Mouse (Mus musculus): ENCODE measurements at regions not wholly inside any gene's neighbourhood (a gene's known extent, or its start where the extent isn't known, plus 50 kb on each side); places are given as distances from the start of the nearest gene placed in this dataset.
"Not testable (repeated sequence)": the region's sequence is repeated elsewhere in the genome, so short reads cannot be mapped to it uniquely, and the experiment has no call there.

DNA sequence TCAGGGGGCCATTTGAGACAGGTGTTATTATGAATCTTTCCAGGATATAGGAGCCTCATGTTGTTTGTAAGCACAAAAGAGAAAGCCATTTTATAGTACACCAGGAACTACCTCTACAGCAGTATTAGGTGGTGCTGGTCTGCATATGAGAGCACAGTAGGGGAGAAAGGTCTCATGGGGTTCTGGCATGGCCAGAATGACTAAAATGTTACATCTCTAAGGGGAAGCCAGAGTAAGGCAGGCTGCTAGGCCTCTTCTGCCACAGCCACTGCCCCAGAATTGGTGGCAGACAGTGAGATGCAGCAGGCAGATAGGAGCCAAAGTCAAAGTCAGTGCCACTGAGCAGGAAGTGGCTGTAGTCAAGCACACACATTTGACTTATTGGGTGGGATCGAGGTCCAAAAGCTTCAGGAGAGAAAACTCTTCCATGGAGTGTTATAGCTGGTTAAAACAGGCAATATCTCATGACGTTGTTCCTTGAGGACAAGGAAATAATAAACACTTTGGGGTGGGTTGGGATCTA, 147.2 kb downstream of the Hira start:
- no peak for DNase-seq (ENCODE audit: extremely low spot score in 1 of 2, low spot score in 2 of 2)
- intact Hi-C loops (cut with DNase I): no loop called here

DNA sequence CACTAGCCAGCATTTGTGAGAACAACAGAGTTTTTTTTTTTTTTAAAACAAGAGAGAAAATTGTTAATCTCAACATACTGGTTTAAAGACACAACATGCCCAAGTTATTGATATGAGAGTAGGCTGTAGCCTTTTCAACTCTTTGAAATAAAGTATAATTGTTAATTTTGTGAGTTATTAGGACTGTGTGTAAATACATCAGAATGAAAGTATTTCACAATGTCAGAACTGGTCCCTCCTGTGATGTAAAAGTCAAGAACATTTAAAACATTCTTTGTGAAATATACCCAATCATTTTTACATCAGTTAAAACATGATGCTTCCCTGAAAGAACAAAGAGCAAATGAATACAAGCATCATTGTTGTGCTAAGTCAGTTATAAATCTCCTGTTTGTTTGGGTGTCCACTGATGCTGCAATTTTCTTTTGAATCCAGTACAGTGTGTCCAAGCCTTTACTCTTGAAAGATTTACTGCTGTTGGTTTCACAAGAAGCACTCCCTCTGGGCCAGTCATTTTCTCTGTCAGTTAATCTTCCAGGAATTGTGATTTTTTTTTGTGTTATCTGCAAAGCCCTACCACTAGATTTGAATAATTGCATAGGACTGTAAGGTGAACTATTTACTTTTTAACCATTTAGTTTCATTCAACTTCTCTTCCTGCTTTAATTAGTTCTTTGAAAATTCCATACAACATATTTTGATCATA, 148.5 kb downstream of the Hira start:
- no peak for DNase-seq (ENCODE audit: extremely low spot score in 1 of 2, low spot score in 2 of 2)
- intact Hi-C loops (cut with DNase I): no loop called here

DNA sequence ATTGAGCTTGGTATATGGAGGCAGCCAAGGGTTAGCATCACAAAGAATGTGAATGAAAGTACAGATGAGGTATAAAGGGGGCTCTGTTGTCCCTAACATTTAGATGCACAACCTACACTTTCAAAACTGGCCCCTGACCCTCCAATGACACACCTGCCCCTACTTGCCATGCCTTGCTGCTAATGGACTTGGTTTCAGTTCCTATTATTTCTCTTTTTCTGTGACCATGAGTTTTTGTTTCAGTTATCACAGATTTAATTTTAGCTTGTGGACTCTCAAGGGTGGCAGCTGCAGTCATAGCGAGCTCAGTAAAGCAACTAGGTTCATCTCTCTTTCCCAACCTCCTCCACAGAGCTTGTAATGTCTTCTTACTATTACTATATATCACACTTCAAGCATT, 150.3 kb downstream of the Hira start:
- DNase-seq (ENCODE audit: extremely low spot score in 1 of 2, low spot score in 2 of 2): no peak
- intact Hi-C loops (cut with DNase I): no loop called here

DNA sequence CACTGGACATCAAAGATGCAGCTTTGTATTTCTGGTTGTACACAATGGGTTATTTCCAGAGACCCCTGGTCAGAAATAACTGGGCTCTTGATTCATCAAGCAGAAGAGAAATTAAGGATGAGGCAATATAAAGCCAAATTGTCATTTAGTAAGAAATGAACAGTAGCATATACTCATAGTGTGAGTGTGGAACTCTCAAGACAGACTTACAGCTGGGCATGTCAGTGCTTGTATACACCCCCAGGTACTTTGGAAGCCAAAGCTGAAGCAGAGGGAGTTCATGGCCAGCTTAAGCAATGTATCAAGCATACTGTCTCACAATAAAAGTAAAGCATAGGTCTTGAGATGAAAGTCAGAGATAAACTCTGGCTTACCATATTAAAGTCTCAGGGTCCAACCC, 155.7 kb downstream of the Hira start:
- intact Hi-C loops (cut with DNase I): no loop called here
- DNase-seq (ENCODE audit: extremely low spot score in 1 of 2, low spot score in 2 of 2): no peak

DNA sequence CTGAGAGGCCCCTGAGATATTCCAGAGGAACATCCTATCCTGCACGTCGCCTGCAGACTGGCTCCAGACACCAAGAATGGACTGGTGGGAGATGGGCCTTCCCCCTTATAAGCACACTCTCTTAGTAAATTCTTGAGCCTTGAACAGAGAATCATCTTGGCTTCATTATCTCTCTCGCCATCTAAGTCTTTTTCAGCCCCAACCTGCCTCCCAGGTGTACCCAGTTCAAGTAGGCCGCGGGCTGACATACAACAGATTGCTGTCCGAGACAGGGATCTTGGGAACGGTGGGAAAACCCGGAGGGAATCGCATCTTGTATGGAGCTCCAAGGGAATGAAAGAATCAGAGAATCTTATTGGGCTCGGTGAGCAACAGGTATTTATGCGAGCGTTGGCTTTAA, 158.9 kb downstream of the Hira start:
- intact Hi-C loops (cut with DNase I): no loop called here
- DNase-seq (ENCODE audit: extremely low spot score in 1 of 2, low spot score in 2 of 2): no peak

DNA sequence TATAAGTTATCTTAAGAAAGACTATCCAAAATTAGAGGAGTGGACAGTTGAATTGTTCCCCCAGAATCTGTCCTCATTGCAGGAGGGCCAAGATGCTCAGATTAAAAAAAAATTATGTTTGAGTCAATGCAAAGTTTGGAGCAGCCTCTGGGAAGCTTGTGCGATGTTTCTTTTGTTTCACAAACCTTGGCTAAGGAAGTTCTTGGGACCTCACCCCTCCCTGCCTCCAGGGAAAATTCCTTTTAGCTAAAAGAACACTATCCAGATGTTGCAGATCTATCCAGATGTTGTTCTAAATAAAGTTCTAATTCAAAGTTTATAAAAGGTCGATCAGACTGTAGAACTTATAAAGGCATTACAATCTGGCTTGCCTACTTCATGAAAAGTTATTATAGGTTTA, 160.8 kb downstream of the Hira start:
- intact Hi-C loops (cut with DNase I): no loop called here
- DNase-seq (ENCODE audit: extremely low spot score in 1 of 2, low spot score in 2 of 2): no peak

DNA sequence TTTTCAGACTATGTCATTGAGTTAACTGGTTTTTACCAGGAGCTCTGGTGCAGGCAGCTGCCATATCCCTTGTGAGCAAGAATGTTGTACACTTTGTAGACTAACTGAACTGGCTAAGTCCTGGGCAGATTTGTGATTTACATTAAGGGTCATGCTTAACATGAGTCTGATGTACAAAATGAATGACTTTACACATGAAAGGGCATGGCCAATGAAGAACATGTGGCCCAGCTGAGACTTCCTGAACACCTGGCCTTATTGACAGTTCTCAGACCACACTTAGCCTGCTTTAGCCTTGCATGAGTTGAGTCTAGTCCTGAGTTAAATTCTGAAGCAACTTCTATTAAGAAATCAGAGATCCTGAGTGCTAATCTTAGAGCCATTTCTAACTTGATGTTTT, 176.0 kb downstream of the Hira start:
- DNase-seq (ENCODE audit: extremely low spot score in 1 of 2, low spot score in 2 of 2): no peak
- intact Hi-C loops (cut with DNase I): no loop called here

DNA sequence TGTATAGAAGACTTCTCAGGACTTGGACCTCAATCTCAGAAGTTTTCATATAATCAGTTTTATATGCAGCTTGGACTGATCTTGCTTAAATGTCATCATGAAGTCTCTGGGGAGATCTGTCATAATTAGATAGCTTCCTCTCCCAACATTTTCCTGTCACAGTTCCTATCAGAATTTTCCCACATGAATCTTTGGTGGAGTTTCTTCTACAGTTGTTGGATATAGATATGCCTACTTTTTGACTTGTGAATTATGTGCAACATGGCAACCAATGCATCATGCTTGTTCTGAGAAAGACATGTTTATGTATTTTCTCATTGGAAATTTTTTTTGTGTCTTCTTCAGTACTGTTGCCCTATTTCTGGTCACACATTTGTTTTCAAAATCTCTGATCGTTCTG, 183.5 kb downstream of the Hira start:
- no peak for DNase-seq (ENCODE audit: extremely low spot score in 1 of 2, low spot score in 2 of 2)
- intact Hi-C loops (cut with DNase I): loop anchor here (5.0 kb wide), 1 partner anchor 137 kb away; no protein-coding TSS in a partner anchor

DNA sequence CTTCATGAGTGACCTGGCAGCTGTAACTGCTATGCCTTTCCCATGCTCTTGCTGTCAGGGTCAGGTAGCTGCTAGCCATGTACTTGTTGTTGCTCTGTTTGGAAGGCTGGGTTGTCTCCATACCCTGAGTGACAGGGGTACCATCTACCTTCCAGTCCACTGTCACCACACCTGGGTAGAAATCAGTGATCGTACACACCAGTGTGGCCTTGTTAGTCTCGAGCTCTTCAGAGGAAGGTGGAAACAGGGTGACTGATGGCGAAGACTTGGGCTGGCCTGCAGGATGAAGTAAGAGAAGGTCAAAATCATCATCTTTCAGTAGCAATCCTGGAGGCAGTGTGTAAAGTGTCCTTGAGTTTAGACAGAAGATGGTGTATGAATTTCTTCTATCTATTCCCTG, 185.0 kb downstream of the Hira start:
- DNase-seq (ENCODE audit: extremely low spot score in 1 of 2, low spot score in 2 of 2): no peak
- intact Hi-C loops (cut with DNase I): loop anchor here (5.0 kb wide), 1 partner anchor 136 kb away; no protein-coding TSS in a partner anchor

DNA sequence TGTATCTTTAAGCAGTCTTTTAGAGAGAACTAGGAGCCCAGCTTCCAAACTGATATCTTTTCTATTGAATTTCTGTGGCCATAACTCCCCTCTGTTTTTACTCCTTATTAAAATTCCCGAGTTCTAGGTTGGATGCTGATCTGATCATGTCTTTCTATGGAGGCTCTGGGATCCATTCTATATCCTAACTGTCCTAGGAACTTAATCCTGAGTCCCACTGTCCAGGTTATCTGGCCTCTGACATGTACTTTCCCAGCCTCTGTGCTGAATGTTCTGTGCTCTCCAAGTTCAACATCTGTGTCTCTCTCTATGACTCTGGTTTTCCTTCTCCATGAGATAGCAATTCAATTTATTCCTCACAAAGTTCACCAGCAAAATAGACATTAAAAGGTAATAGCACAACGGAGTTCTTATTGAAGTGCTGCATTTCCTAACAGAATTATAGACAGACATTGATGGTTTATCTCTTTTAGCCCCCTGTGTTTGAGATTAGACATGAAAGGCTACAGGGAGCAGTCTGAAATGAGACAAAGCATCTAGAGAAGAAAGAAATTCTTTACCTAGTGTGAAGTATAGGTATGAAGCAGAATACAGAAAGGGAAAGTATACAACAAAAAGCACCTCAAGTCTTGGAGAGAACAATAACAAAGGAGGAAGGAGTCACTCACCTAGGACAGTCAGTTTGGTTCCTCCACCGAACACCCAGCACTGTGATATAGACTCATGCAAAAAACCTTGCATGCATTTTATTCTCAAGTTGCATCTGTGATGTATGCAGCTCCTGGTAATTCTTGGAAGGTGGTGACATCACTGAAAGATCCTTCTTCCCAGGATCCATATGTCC, 185.9 kb downstream of the Hira start:
- intact Hi-C loops (cut with DNase I): loop anchor here (5.0 kb wide), 1 partner anchor 135 kb away; no protein-coding TSS in a partner anchor
- no peak for DNase-seq (ENCODE audit: extremely low spot score in 1 of 2, low spot score in 2 of 2)

DNA sequence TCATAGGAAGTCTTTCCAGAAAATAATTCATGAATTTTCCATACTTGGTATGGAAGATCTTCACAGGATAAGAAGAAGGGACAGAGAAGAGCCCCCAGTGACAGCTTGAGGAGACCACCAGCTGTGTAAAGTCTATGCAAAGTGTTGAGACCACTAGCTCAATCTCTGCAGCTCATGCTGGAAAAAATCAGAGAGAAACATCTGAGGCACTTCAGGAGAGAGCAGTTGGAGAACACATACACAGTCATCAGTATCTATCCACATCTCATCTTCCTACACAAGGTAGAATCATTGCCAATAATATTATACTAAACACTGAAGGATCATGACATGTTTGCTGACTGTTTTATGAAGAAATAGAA, 186.5 kb downstream of the Hira start:
- intact Hi-C loops (cut with DNase I): loop anchor here (5.0 kb wide), 1 partner anchor 134 kb away; no protein-coding TSS in a partner anchor
- DNase-seq (ENCODE audit: extremely low spot score in 1 of 2, low spot score in 2 of 2): no peak

DNA sequence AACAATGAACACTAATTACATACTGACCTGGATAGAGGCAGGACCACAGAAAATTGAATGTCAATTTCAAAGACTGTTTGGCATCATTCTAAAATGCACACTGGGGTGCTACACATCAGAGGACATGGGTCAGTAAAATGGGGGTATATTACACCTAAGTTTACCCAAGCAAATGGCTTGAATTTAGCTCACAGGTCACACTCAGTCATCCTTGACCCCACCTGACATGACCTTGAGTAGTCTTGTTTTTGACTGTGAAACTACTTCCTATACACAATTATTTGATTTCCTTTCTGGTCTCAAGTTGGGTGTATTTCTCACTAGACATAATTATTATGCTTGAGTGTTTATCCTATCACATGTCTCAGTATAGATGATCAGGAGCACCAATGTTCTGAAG, 187.6 kb downstream of the Hira start:
- no peak for DNase-seq (ENCODE audit: extremely low spot score in 1 of 2, low spot score in 2 of 2)
- intact Hi-C loops (cut with DNase I): loop anchor here (5.0 kb wide), 1 partner anchor 133 kb away; no protein-coding TSS in a partner anchor

DNA sequence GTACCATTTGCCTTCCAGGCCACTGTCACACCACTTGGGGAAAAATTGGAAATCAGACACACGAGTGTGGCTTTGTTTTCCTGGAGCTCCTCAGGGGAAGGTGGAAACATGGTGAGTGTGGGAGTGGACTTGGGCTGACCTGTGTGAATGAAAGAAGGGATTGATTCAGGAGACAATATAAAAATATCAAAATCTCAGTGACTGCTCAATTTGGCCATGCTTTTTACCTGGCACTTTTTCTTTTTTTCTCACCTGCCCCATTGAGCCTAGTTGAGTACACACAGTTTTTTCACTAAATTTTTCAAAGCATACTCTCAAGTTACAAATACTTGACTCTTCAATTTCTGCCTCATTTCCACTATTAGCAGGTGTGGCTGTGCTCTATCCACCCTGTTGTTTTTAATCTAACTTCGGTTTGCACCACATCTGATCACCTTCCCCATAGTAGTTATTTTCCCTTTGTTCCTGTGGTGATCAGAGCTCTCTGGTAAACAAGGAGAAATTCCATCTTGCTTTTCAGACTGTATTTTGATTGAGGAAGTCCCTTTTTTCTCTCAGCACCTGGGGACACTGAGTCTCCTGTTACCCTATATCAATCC, 188.8 kb downstream of the Hira start:
- intact Hi-C loops (cut with DNase I): no loop called here
- no peak for DNase-seq (ENCODE audit: extremely low spot score in 1 of 2, low spot score in 2 of 2)

DNA sequence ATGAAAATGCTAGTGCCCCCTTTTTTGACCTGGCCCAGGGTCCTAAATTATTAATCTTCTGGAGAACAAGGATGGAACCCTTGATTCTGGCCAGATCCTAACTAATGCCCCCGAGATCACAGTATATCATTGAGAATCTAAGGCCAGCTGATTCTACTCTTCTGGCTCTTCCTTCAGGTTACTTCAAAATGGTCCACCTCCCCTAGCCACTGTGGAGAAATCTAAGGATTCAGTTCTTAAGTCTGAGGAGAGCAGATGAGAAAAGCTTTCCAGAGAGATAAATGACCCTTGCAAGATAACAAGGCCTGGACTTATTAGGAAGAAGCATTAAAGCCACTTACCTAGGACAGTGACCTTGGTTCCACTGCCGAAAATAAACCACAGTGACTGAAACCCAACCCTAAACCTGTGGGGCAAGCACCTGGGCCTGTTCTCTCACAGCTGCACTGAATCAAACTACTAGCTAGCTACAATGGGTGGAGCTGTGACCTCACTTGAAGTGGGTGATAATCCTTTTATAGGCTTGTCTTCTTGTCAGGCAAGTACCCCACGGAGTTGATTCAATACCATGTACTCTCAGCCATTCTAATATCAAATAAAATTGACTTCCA, 190.0 kb downstream of the Hira start:
- intact Hi-C loops (cut with DNase I): no loop called here
- DNase-seq (ENCODE audit: extremely low spot score in 1 of 2, low spot score in 2 of 2): no peak

DNA sequence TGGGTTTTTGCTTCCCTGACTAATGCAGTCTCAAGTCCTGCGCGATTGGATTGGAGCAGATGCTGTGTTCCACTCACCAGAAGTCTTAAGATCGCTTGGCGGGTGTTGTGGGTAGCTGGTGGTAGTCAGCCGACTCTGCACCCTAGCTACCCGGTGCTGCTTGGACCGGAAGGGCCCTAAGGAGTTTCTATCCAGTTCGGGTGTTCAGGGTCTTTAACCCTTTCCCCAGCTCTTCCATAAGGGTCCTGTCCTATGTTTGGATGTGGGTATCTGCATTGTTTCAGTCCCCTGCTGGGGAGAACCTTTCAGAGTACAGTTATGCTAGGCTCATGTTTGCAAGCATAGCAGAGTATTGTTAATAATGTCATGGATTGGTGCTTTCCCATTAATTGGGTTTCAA, 206.7 kb downstream of the Hira start:
- DNase-seq (ENCODE audit: extremely low spot score in 1 of 2, low spot score in 2 of 2); intact Hi-C loops (cut with DNase I): not testable (repeated sequence)

DNA sequence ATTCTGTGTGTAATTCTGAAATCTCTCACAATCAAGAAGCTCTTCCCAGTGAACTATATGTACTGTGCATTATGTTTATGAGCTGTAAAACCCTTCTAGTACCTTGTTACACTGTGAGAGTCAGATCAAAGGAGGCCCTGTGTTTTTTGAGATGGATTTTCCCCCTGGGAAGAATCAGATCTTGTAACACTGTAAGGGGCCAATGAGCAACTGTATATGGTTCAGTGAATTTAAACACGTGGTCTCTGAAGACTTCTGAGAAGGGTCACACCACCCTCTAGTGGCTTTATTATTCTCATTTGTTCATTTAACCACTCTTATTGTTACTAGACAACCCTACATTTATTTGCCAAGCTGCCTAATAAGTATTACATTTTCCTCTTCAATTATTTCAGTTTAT, 211.1 kb downstream of the Hira start:
- DNase-seq (ENCODE audit: extremely low spot score in 1 of 2, low spot score in 2 of 2): no peak
- intact Hi-C loops (cut with DNase I): no loop called here

Data from left cerebral cortex, postnatal 10 days (tissue).